Mouse (Mus musculus): ENCODE measurements around the gene Rpp21.

Gene Rpp21

DNA sequence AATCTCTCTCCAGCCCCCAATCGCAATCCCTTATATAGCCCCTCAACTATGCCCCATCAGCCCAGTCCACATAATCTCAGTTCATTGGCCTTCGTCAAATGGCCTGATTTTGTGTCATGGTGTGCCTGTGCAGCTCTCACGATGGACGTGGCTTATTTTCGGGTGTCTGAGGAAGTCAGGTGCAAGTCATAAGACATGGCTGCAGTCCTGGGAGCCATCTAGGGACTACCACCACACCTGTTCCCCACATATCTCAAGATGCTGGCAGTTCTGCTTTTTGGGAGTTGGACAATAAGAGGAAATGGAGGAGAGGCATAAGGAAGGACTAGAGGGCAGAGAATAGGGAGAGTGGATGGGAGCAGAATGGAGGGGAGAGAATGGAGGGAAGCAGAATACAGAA is 24.3 kb downstream of the Rpp21 start:
- no peak for DNase-seq

DNA sequence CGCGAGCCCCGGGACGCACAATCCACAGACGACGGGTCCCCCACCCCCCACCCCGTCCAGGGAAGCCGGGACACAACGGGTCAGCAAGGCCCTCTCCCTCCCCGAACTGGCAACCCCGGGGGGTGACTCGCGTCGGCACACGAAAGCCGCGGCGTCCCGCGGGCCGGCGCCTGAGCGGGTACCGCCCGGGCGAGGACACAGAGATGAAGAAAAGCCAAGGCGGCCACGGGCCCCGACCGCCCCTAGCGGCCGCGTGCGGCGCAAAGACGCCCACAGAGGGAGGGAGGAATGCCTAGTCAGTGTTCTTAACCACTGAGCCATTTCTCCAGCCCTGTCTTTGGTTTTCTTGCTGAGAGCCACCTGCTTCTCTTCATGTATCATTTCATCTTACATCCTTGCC is 26.6 kb downstream of the Rpp21 start:
- DNase-seq, result peak; percentile 74

DNA sequence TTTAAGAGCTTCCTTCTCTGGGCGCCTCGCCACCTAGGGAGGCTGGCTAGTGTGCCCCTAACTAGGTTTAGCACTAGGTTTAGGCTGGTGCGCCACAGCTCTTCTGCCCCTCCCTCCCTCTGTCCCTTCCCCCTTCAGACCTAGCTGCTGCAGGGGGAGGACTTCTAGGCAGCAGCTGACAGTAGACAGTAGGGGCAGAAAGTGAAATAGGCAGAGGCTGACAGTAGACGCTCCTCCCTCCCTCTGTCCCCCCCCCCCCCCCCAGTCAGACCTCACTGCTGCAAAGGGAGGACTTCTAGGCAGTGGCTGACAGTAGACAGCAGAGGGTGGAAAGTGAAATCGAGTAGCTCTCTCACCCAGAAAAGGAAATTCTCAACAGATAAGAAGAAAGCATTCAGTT is 28.8 kb downstream of the Rpp21 start:
- DNase-seq, result no peak

DNA sequence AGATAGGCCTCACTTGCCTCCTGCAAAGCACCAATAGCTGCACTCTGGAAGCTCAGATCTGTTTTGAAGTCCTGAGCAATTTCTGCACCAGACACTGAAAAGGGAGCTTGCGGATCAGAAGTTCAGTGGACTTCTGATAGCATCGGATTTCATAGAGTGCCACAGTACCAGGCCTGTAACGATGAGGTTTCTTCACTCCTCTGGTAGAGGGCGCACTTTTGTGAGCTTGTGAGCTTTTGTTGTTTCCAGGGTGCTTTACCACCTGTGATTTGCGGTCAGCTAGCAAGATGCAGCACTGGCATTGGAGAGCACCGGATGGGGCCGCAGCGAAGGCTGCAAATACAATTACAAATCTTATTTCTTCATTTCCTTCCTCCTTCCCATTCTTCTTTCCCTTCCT is 30.9 kb downstream of the Rpp21 start:
- peak; percentile 15 for DNase-seq

DNA sequence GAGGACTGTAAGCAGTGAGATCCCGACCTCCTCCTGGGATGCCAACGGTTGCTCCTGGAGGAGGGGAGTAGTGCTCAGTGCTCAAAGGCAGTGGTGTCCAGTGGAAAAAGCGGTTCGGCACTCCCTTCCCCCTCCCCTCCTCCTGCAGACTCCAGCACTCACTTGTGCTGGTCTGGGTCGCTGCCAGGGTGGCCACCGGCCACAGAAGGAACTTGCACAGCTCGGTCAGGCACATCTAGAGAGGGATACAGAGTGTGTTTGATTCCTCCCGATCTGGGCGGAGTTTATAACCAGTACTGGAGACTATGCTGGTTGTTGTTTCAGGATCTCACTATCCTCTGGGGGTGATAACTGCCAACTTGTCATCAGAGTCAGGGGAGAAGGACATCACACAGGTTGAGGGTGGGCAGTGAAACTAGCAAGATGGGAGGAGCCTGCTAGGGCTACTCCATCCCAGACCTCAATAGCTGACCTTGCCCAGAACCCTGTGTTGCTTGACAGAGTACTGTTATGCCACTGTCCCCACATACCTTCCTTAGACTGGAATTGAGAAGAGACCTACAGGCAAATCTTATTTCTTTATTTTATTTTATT is 32.5 kb downstream of the Rpp21 start:
- no peak for DNase-seq

DNA sequence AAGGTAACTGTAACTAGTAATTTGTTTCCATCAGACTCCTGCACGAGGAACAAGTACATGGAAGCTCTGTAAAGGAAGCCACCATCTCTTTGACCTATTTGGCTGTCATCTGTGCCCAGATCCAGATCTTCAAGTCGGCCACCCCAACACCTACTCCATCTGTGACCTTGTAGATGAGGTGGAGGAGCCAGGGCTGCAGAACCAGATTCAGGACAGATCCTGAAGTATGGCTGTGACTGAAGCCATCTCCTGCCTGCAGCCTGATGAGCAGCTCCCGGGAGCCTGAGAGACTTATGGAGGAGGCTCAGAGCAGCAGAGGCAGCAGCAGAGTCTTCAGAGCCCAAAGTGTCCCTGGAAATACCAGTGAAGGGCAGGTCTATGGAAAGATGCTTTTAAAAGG is 33.4 kb downstream of the Rpp21 start:
- no peak for DNase-seq

DNA sequence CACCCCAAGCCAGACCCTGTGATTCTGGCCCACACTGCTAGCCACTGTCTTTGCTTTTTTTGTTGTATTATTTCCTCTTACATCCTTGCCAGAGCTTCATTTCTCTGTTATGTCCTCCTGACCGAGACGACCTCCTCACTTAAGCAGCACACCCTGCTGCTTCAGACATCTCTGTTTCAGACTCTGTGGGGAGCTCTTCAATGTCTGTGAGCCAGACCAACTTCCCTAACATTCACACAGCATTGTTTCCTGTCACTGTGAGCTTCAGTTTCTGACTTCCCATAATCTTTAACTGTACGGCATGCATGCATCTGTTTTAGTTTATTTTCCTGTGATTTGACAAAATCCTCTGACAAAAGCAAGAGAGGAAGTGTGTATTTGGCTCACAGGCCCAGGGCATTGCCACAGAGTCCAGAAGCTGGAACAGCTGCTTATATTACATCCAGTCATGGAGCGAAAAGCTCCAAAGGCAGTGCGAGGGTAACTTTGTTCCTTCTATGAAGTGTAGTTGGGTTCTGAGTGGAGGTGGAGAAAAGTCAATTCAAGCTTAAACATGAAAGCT is 39.2 kb downstream of the Rpp21 start:
- no peak for DNase-seq

DNA sequence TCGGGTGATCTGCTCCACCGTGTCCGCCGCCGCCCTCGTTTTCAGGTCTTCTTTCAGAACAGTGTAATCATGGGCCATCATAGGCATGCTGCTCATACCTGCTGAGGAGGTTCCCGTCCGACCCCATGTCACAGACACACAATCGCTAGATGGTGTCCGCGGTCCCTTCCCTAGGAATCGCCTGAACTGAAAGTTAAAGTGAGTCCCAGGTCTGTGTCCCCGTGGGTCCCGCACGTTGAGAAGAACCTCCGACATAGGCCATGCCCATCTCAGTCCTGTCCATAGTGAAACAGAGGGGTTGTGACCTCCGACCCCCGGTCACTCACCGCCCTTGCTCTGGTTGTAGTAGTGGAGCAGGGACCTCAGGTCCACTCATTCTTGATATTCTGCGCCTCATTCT is 42.3 kb downstream of the Rpp21 start:
- DNase-seq, result no peak

DNA sequence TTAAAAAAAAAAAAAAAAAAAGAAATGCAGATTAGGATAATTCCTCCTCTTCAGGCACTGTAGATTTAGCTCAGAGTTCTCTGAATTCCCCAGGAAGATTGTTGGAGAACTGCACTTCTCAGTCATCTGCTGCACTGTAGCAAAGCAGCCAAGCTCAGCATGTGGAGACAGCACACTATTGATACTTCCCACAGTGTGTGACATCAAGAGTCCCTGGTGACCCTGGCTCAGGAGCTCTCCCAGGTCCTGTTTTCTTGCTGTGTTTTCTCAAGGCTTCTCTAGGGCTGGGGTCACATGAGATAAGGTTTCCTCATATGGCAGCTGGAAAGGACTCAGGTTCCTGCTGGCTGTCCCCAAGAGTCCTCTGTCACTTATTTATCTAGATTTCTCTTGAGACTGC is 51.0 kb downstream of the Rpp21 start:
- no peak for DNase-seq

DNA sequence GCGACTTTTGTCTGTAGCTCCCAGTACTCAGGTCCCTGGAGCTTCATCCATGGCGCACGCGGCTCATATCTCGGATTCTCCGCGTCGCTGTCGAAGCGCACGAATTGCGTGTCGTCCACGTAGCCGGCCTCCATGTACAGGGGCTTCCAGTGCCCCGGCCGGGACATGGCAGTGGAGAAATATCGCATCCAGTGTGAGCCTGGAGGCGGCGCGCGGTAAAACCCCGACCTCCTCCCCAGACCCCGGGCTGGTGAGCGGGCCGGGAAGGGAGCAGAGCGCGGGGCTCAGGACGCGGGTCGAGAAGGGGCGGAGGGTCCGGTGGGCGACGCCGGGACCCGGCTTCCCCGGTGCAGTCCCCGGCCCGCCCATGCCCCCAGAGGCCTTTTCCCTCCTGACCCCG is 52.0 kb downstream of the Rpp21 start:
- peak; percentile 5 for DNase-seq
